Mouse (Mus musculus): ENCODE results near the gene Caly.

DNA sequence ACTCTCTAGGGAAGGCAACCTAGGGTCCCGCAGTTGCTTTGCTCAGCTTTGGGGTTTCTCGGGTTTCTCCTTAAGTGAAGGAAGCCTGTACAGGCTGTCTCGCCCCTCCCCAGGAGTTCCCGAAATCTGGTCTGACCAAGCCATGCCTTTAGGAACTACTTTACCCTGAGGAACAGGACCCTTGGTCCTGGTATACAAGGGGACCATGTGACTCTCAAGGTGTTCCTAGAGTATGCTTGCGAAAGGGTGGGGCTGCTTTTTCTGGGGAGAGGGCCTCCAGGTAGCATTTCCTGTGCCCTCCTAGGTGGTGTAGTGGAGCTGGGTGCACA, 43.6 kb upstream of the Caly start:
- no peak for TF ChIP-seq CTCF (conservative IDR thresholded peaks at IDR 0.05; ENCODE audit: low read length)
- TF ChIP-seq NANOG (IDR thresholded peaks at IDR 0.05; ENCODE audit: borderline replicate concordance, low read length) = no peak
